Mouse (Mus musculus) stomach, embryonic 15.5 days (tissue): Measurements from ENCODE around the gene Mrgprf. TPM values are rescaled to one million over a fixed set of nuclear protein-coding genes. Genes with fewer than 3 reads are reported as not detected.

ENCODE experiments used
- ATAC-seq: fragments of 200-750 bp; cut with Nextera tagmentation; 2 replicates; pipeline ENCODE4 v1.8.0; 2017; ENCODE audit warnings: low read depth, moderate number of reproducible peaks, moderate TSS enrichment; ENCODE audit not compliant: insufficient read depth, low FRiP score
- H3K27ac ChIP-seq: fragments of 300-500 bp; sonication (generic); 2 replicates; pipeline ENCODE4 v1.5.1; 2015; ENCODE audit warnings: mild to moderate bottlenecking, inconsistent platforms
- H3K27me3 ChIP-seq: fragments of 300-500 bp; sonication (generic); replicated peaks from 2 replicates; pipeline ENCODE4 v1.6.1; 2015; ENCODE audit warnings: inconsistent platforms
- H3K36me3 ChIP-seq: fragments of 300-500 bp; sonication (generic); 2 replicates; pipeline ENCODE4 v1.6.1; 2015; ENCODE audit warnings: inconsistent platforms
- H3K4me1 ChIP-seq: fragments of 300-500 bp; sonication (generic); 2 replicates; pipeline ENCODE4 v1.6.1; 2015; ENCODE audit warnings: inconsistent platforms
- H3K4me2 ChIP-seq: fragments of 300-500 bp; sonication (generic); 2 replicates; pipeline ENCODE4 v1.6.1; 2015; ENCODE audit warnings: mild to moderate bottlenecking, inconsistent platforms
- H3K4me3 ChIP-seq: fragments of 300-500 bp; sonication (generic); replicated peaks from 2 replicates; pipeline ENCODE4 v1.5.1; 2015; ENCODE audit warnings: inconsistent platforms
- H3K9ac ChIP-seq: fragments of 300-500 bp; sonication (generic); 2 replicates; pipeline ENCODE4 v1.6.1; 2015; ENCODE audit warnings: inconsistent platforms
- H3K9me3 ChIP-seq: fragments of 300-500 bp; sonication (generic); 2 replicates; pipeline ENCODE4 v1.6.1; 2016; ENCODE audit warnings: inconsistent platforms
- WGBS: fragments of 180-500 bp; shearing (Covaris S2); methylation state at CpG from one replicate; pipeline ENCODE4 v1.1.7; 2015; 5-methylcytosine and 5-hydroxymethylcytosine counted together
- polyA plus RNA-seq: library from polyadenylated mRNA; unstranded; fragments of >200 nt; fragmentation: Nextera tagmentation; extraction: Ambion mirVana; gene quantifications from 2 replicates; pipeline ENCODE4 v1.2.1, GENCODE M21; 2015

Mrgprf gene
- polyA plus RNA-seq, 1 experiment from 2014 or later: 4.5 TPM

- peak; percentile 91 for ATAC-seq
- no peaks in the 10 kb centered on the region for H3K9me3 ChIP-seq
- 1% methylated on average over 18 of the region's 18 CpGs for WGBS
- peak within 1 kb of the TSS; percentile 11 for H3K27ac ChIP-seq
- H3K4me3 ChIP-seq: peak within 1 kb of the TSS; percentile 64
- H3K27me3 ChIP-seq: no peaks in the 10 kb centered on the region
- peak within 1 kb of the TSS; percentile 88 for H3K4me2 ChIP-seq
- H3K4me1 ChIP-seq: peaks cover 20% of the 10 kb centered on the region
- peaks cover 11% of the 10 kb centered on the region; the same call in 1 of the 2 replicates for H3K36me3 ChIP-seq
- peak within 1 kb of the TSS; percentile 45; the same call in 1 of the 2 replicates for H3K9ac ChIP-seq
These were observed 17.0 kb upstream of the Mrgprf start, which contains the start of gene Tpcn2 for GRCm38 (mm10) chr7:145283487-145284187. Gene Tpcn2, minus strand, starts transcription at chr7:145284011.

- Histone ChIP-seq H3K27me3 (no peaks in the 10 kb centered on the region), H3K27ac (peak overlapping the region; percentile 11; the same call in 1 of the 2 replicates), H3K4me2 (peak overlapping the region; percentile 88), H3K36me3 (peaks cover 6% of the 10 kb centered on the region; the same call in 1 of the 2 replicates), H3K9ac (no peak overlapping the region), H3K9me3 (no peaks in the 10 kb centered on the region), H3K4me3 (peak overlapping the region; percentile 64; the same call in 1 of the 2 replicates), H3K4me1 (peaks cover 20% of the 10 kb centered on the region)
- 33% methylated on average over 3 of the region's 3 CpGs for WGBS
- ATAC-seq: no peak
These were observed 16.3 kb upstream of the Mrgprf start for GRCm38 (mm10) chr7:145284293-145284692.

- Histone ChIP-seq H3K4me2 (no peak overlapping the region), H3K36me3 (no peaks in the 10 kb centered on the region), H3K4me3 (no peak overlapping the region), H3K27me3 (no peaks in the 10 kb centered on the region), H3K4me1 (peaks cover 20% of the 10 kb centered on the region), H3K9me3 (no peaks in the 10 kb centered on the region), H3K9ac (no peak overlapping the region), H3K27ac (no peak overlapping the region)
- 85% methylated on average over 4 of the region's 4 CpGs for WGBS
- ATAC-seq: no peak
These were observed 15.2 kb upstream of the Mrgprf start for GRCm38 (mm10) chr7:145285476-145285875.

GRCm38 (mm10) chr7:145287410-145287809 lies 13.2 kb upstream of the Mrgprf start:
- no peak overlapping the region for H3K9ac ChIP-seq
- no peak overlapping the region for H3K4me3 ChIP-seq
- no peaks in the 10 kb centered on the region for H3K36me3 ChIP-seq
- no peak overlapping the region for H3K4me2 ChIP-seq
- no peaks in the 10 kb centered on the region for H3K9me3 ChIP-seq
- no peaks in the 10 kb centered on the region for H3K27me3 ChIP-seq
- H3K27ac ChIP-seq: no peak overlapping the region
- WGBS: 61% methylated on average over 6 of the region's 6 CpGs
- peaks cover 11% of the 10 kb centered on the region for H3K4me1 ChIP-seq
- no peak for ATAC-seq

- Histone ChIP-seq H3K27me3 (no peaks in the 10 kb centered on the region), H3K9me3 (no peaks in the 10 kb centered on the region), H3K36me3 (no peaks in the 10 kb centered on the region), H3K4me3 (no peak overlapping the region), H3K4me2 (no peak overlapping the region), H3K4me1 (no peaks in the 10 kb centered on the region), H3K27ac (no peak overlapping the region), H3K9ac (no peak overlapping the region)
- WGBS: 32% methylated on average over 5 of the region's 5 CpGs
- ATAC-seq: no peak
These were observed 11.3 kb upstream of the Mrgprf start for GRCm38 (mm10) chr7:145289302-145289701.

- H3K36me3 ChIP-seq: no peaks in the 10 kb centered on the region
- H3K4me3 ChIP-seq: no peak overlapping the region
- ATAC-seq: no peak
- H3K4me2 ChIP-seq: no peak overlapping the region
- no peaks in the 10 kb centered on the region for H3K4me1 ChIP-seq
- no peak overlapping the region for H3K9ac ChIP-seq
- H3K27me3 ChIP-seq: no peaks in the 10 kb centered on the region
- no peaks in the 10 kb centered on the region for H3K9me3 ChIP-seq
- H3K27ac ChIP-seq: no peak overlapping the region
- 84% methylated on average over 2 of the region's 2 CpGs for WGBS
These were observed 8.8 kb upstream of the Mrgprf start for GRCm38 (mm10) chr7:145291847-145292246.

- no peak overlapping the region for H3K9ac ChIP-seq
- H3K4me2 ChIP-seq: no peak overlapping the region
- no peaks in the 10 kb centered on the region for H3K9me3 ChIP-seq
- no peak overlapping the region for H3K27ac ChIP-seq
- no peak for ATAC-seq
- H3K36me3 ChIP-seq: no peaks in the 10 kb centered on the region
- H3K27me3 ChIP-seq: no peaks in the 10 kb centered on the region
- H3K4me3 ChIP-seq: no peak overlapping the region
- WGBS: 60% methylated on average over 2 of the region's 2 CpGs
- H3K4me1 ChIP-seq: no peaks in the 10 kb centered on the region
These were observed 7.9 kb upstream of the Mrgprf start for GRCm38 (mm10) chr7:145292726-145293125.

- 35% methylated on average over 6 of the region's 6 CpGs for WGBS
- no peaks in the 10 kb centered on the region for H3K36me3 ChIP-seq
These were observed 6.8 kb upstream of the Mrgprf start for GRCm38 (mm10) chr7:145293859-145294258.

GRCm38 (mm10) chr7:145298666-145299490 lies 1.8 kb upstream of the Mrgprf start:
- Histone ChIP-seq H3K4me2 (no peak overlapping the region), H3K36me3 (no peaks in the 10 kb centered on the region), H3K9ac (no peak overlapping the region), H3K27me3 (no peaks in the 10 kb centered on the region), H3K4me3 (no peak overlapping the region), H3K4me1 (peaks cover 34% of the 10 kb centered on the region), H3K27ac (peak overlapping the region; percentile 59; the same call in 1 of the 2 replicates), H3K9me3 (no peaks in the 10 kb centered on the region)
- no peak for ATAC-seq
- 64% methylated on average over 3 of the region's 3 CpGs for WGBS

More at GRCm38 (mm10) chr7:145293859-145294258, 6.8 kb upstream of the Mrgprf start:
- no peak overlapping the region for H3K4me2 ChIP-seq
- H3K4me3 ChIP-seq: no peak overlapping the region
- H3K27me3 ChIP-seq: no peaks in the 10 kb centered on the region
- ATAC-seq: no peak
- H3K27ac ChIP-seq: no peak overlapping the region
- H3K9ac ChIP-seq: no peak overlapping the region
- no peaks in the 10 kb centered on the region for H3K4me1 ChIP-seq
- H3K9me3 ChIP-seq: no peaks in the 10 kb centered on the region

- WGBS: 50% methylated on average over 7 of the region's 7 CpGs
- no peak for ATAC-seq
- H3K4me1 ChIP-seq: peaks cover 34% of the 10 kb centered on the region
- H3K9ac ChIP-seq: no peak overlapping the region
- no peak overlapping the region for H3K4me2 ChIP-seq
- H3K27me3 ChIP-seq: no peaks in the 10 kb centered on the region
- no peak overlapping the region for H3K4me3 ChIP-seq
- no peaks in the 10 kb centered on the region for H3K9me3 ChIP-seq
- H3K36me3 ChIP-seq: no peaks in the 10 kb centered on the region
- peak overlapping the region; percentile 59; the same call in 1 of the 2 replicates for H3K27ac ChIP-seq
These were observed 887 bp upstream of the Mrgprf start for GRCm38 (mm10) chr7:145299562-145300320.

GRCm38 (mm10) chr7:145301008-145301340 lies 346 bp downstream of the Mrgprf start:
- peak overlapping the region; percentile 48; the same call in 1 of the 2 replicates for H3K27ac ChIP-seq

More at GRCm38 (mm10) chr7:145301008-145301340, 346 bp downstream of the Mrgprf start:
- H3K36me3 ChIP-seq: no peaks in the 10 kb centered on the region
- no peak overlapping the region for H3K9ac ChIP-seq
- no peak for ATAC-seq
- H3K4me2 ChIP-seq: peak overlapping the region; percentile 52; the same call in 1 of the 2 replicates
- H3K4me1 ChIP-seq: peaks cover 34% of the 10 kb centered on the region
- no peaks in the 10 kb centered on the region for H3K9me3 ChIP-seq
- H3K4me3 ChIP-seq: peak overlapping the region; percentile 12; the same call in 1 of the 2 replicates
- H3K27me3 ChIP-seq: no peaks in the 10 kb centered on the region
